Mouse (Mus musculus) brain, adult 2 months (tissue): ENCODE measurements around the gene Slc16a5.
"Not testable (repeated sequence)": the region's sequence is repeated elsewhere in the genome, so short reads cannot be mapped to it uniquely, and the experiment has no call there.

Source experiments
- DNase-seq: peaks from one replicate; pipeline ENCODE4 v3.0.0; 2011; ENCODE audit warnings: low read depth, low spot score

Gene Slc16a5

DNA sequence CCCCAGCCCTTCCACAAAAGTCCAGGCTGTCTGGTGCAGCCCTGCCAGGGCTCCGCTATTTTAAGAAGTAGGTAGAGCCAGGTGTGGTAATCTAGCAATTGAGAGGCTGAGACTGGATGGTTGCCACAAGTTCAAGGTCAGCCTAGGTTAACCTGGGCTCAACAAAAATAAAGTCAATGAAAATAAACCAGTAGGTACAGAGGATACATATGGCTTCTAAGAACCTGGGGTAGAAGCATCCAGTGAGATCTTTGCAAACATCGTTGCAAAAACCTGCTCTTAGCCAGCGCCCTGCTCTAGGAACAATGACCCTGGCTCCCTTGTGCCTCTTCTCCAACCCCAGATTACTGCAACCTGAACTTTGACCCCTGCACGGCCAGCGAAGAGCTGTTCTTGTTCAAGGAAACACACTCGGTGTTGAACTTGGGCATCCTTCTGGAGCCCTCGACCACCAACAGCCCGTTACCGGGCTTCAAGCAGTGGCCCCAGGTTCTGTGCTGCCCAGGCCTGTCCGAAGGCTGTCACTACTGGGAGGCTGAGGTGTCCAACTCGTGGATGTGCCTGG lies 14.9 kb upstream of the Slc16a5 start:
- no peak for DNase-seq

DNA sequence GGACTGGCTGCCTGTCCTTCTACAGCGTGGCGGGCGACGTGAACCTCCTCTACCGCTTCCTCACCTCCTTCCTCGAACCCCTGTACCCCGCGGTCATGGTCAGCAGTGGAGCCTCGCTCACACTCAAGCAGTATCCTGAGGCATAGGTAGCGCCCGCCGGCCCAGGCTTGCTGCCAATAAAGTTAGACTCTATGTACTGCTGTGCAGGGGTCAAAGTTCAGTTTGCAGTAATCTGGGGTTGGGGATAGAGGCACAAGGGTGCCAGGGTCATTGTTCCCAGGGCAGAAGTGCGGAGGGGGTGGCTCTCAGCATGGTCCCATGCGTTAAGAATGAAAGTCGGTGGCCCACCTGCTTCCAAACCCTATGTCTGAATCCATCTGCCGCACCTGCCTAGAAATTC lies 14.2 kb upstream of the Slc16a5 start:
- no peak for DNase-seq

DNA sequence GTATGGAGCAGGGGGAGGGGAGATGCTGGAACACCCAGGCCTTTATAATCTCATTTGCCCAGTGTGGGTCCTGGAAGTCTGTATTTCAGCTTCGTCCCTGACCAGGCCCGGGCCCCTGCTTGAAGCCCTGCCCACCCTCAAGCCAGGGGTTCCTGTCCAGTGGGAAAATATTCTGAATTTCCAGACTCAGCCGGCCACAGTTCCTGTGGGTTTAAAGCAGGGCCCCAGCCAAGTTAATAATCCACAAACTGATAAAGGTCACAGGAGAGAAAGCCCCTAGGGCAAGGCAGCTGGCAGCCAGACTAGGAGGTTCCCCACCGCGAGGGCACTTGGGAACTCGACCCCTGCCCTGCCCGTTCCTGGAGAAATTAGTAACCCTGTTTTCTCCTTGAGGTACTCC lies 13.3 kb upstream of the Slc16a5 start:
- no peak for DNase-seq

DNA sequence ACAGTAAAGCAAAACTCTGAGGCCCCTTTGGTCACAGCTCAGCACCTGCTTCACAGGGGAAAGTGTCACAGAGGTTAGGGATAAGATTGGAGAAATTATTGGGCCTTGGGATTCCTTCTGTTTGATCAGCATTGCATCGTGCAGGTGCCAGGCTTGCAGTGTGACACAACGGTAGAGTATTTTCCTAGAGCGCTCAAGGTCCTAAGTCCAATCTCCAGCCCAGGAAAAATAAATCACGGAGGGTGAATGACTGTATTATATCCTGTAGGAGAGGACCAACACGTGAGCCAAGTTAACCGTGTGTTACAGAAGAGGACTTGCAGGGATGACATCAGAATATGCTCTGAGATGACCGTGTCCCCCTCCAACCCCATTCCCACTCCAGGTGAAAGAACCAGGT lies 12.1 kb upstream of the Slc16a5 start:
- no peak for DNase-seq

DNA sequence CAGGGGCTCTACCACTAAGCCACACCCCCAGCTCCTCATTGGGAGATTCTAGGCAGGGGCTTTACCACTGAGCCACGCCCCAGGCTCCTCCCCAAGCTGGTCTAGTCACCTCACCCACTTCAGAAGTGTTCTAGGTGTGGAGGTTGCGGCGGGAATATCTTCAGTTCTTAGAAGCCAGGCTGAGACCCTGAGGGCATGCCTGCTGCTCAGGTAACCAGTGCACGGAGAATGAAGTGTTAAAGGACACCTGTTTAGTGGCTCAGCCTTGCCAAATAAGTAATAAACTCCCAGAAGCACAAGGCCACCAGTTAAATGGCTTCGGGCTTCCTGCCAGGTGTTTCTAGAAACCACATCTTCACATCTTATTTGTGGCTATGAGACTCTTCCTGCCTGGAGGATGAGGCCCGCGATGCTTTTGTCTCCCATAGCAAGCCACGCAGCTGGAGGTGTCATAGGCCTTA lies 10.5 kb upstream of the Slc16a5 start:
- DNase-seq, result no peak

DNA sequence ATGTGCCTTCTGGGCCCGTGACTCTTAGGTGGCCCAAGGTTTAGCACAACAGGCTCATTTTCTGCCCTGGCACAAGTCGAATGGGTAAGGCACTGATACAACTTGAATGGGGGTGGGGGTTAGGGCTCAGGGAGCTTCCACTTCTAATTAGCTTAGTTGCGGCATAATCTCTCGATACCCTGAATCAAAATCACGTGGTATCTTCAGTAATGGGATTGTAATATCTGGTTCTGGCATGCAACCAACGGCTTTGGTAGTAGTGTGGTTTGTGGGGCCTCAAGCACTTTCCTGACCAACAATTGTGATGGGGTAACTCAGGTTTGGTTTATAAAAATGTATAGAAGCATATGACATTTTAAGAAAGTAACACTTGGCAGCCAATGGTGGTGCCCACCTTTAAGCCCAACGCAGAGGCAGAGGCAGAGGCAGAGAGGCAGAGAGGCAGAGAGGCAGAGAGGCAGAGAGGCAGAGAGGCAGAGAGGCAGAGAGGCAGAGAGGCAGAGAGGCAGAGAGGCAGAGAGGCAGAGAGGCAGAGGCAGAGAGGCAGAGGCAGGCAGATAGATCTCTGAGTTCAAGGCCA lies 9.9 kb upstream of the Slc16a5 start:
- no peak for DNase-seq

DNA sequence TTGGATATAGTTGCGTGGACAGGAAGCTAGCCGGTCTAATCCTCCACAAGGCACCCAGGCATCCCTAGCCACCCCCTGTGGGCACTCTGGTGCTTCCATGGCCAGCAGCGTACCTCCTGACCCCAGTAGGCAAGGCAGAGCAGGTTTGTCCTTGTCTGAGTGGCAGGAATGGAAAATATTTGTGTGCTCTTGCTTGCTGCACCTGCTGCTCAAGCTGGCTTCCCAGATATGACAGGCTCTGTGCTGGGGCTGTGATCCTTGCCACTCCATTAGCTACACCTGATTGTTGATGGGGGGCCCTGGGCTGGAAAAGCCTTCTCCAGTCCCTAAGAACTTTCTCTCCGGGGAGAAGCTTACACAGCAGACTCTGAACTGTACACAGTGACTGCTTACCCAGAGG lies 9.0 kb upstream of the Slc16a5 start:
- DNase-seq, result no peak

DNA sequence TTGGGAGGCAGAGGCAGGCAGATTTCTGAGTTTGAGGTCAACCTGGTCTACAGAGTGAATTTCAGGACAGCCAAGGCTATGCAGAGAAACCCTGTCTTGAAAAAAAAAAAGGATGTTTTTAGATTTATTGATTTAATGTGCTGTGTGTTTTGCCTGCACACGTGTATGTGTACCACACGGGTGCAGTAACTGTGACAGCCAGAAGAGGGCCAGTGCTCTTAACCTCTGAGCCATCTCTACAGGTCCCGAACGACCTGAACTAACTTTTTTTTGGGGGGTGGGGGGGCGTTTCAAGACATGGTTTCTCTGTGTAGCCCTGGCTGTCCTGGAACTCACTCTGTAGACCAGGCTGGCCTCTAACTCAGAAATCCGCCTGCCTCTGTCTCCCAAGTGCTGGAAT lies 7.5 kb upstream of the Slc16a5 start:
- DNase-seq, result not testable (repeated sequence)

DNA sequence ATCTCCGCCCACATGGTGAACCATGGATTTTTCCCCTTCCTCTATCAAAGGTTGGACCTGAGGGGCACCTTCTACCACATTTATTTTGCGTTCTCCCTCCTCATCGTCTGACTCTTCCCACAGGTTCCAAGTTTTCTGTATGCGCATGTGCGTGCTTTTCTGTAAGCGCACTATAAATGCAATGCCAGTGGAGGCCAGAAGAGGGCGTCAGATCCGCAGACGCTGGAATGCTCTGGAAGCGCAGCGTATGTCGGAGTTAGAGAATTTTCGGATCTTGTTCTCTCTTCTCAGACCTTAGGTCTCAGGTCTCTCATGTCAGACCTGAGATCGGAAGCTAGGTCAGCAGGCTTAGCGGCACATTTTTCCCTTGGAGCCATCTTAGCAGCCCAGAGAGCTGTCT lies 6.7 kb upstream of the Slc16a5 start:
- DNase-seq, result no peak

DNA sequence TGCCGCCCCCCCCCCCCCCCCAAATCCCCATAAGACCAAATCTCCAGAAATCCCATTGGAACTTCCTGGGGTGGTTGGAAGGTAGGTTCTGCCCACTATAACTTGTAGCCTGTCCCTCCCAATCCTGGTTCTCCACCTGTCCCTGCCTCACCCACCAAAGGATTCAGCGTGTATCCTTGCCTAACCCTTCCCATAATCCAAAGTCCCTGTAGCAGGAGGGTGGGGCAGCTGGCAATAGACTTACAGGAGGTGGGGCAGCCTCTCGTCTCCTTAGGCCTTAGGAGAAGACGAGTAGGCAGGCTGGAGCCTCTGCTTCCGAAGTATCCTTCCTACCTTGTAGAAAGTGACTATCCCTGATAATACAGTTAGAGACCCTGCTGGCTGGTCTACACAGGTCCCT lies 6.1 kb upstream of the Slc16a5 start:
- no peak for DNase-seq

DNA sequence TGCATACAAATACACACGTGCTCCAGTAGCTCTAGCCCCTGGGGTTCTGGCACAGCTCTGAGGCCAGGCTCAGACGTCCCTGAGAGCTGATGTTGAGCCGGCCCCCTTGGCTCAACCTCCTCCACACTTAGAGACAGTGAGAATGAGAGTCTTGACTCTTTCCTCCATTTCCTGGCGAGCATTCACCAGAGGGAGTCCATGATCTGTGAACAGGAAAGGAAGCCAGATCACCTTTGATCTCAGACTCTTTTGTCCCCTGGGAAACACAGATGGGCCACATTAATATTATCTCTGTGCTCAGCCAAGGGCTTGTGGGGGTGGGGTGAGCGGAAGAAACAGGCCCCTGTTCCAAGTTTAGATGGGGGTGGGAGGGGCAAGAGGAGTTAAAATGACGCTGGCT lies 4.9 kb upstream of the Slc16a5 start:
- DNase-seq, result no peak

DNA sequence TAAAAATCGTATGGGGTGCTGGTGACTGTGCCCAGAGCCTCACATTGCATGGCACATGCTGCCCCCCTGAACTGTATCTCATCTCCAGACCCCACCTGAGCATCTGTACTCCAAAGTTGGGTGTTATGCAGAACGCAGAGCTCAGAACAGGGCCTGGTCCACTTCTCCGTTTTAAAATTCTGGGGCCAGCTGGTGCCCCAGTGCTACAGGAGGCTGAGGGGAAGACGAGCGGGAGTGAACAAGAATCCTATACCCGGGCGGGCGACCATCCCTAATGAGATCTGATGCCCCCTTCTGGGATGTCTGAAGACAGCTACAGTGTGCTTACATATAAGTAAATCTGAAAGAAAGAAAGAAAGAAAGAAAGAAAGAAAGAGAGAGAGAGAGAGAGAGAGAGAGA lies 1.3 kb upstream of the Slc16a5 start:
- DNase-seq, result no peak

DNA sequence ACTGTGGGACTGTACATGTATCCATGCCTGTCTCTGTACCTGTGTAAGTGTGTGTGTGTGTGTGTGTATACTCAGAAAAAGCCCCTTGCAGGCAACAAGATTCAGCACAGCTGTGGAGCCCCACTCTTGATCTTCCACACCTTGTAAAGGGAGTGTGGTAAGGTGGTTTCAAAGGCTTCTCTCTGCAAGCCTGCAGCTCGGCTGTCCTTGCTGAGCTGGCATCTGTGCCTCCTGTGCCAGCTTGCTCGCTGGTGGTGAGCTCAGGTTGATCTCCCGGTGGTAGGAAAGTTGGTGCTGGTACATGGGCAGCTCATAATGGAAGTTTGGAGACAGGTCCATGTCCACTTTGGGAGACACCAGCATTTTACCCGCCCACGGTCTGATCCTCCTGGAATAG lies 430 bp upstream of the Slc16a5 start:
- DNase-seq, result no peak

DNA sequence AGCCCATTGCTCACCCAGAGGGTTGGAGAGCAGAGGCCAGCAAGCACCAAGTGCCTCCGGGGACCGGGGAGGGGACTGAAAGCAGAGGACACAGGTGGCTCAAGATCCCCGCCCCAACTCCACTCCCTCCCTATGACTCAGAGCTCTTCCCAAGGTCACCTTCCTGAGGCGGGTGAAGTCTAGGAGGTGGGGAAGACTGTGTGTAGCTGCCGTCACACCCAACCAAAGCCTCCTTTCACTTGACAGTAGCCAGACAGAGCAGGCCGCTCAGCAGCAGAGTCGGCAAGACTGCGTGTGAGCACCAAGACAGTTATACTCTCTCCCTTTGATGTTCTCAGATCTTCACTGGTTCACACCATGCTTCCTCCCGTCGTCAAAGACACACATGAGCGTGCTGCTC lies 1.1 kb downstream of the Slc16a5 start:
- no peak for DNase-seq

DNA sequence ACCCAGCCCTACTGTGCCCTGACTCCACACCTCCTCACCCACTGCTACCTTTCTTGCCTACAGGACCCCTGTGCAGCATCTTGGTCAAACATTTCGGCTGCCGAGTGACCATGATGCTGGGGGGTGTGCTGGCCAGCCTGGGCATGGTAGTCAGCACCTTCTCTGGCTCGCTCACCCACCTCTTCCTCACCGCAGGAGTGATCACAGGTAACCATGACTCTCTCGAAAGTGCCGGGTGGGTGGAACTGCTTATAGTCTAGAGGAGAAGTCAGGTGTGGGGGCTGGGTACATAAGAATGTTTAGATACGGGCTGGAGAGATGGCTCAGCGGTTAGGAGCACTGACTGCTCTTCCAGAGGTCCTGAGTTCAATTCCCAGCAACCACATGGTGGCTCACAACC lies 2.6 kb downstream of the Slc16a5 start:
- no peak for DNase-seq

DNA sequence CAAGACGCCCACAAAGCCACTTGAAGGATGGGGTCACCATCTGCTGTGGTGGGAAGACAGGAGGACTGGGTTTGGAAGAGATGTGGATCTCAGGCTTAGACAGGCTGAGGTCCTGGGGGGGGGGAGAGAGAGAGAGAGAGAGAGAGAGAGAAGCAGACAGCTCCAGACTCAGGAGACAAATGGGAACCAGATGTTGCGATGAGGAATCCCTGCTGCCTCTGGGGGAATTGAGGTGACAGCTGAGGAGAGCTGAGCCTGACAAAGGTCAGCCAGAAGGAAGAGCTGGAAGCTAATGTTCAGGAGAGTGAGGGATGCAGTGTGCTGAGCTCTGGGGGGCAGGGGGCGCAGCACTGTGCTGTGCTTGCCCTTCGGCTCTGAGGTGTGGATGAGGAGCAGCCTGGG lies 4.9 kb downstream of the Slc16a5 start:
- no peak for DNase-seq

DNA sequence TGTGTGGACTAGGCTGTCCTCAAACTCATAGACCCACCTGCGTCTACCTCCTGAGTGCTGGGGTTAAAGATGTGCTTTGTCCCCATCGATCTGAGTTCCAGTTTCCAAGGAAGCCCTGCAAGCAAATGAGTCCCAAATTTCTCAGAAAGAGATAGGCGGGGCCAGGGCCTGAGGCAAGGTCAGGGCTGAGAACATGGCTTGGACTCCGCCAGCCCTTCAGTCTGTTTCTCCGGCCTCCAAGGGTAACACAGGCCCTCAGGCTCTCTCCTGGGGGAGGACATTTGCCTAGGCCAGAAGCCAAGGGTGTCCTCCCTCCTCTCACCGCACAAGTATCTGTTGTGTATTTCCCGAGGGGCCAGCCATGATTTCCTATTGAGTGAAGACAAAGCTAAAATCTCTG lies 9.9 kb downstream of the Slc16a5 start:
- no peak for DNase-seq

DNA sequence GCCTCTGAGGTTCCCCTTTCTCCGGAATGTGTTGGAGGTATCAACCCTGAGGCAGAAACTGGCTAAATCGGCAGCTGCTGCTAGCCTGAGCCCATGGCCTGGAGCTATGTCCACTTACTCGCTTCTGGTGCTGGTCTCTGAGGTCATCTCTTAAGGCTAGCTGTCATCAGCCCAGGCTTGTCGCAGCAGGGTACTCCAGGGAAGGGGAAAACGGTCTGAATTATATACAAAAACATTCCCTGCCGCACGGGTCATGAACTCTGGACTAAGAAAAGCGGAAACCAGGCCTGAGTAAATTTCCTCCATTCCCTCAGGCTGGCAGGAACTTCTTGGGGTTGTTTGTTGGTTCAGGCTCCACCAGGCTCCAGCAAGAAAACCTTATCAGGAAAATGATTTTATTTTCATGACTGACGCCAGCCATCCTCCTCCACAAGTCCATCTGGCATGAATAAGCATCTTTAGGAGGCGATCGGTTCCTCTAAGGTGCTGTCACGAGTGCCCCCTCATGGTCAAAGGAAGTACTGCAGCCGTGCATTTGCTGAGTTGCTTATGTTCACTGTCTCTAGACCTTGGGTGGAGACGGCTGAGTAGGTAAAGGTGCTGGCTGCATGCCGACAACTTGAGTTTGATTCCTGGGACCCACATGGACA lies 11.5 kb downstream of the Slc16a5 start:
- DNase-seq, result peak; percentile 98

DNA sequence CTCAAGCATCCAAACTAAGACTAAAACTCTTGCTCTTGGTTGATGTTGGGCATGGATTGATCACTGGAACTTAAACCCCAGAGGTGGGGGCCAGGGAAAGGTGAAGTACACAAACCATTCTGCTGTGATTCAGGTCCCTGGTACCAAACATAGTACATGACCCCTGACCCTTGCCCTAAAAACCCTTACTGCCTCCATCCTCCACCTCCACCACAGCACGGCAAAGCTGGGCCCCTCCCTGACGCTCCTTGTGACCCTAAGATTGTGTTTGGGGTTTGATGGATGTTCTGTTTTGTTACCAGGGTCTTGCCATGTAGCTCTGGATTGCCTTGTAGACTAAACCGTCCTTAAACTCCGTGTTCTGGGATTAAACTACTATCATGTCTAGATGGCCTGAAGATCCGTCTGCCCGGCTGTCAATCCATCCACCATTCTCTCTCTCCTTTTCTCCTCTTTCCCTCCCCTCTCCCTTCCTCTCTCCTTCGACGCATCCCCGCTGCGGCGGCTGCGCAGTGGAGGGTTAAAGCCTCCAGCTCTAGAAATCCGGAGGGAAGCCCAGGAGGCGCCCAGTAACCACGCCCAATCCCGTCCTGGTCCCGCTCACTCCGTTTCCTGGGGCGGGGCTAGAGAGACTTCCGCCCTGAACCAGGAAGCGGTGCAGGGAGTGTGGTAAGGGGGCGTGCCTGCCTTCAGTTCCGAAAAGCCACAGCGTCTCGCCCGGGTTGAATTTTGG lies 12.9 kb downstream of the Slc16a5 start, which contains the start of gene Armc7:
Gene Armc7, plus strand, starts transcription at position 643 of the 733 bp plus-strand sequence.
- peak; percentile 98 for DNase-seq

DNA sequence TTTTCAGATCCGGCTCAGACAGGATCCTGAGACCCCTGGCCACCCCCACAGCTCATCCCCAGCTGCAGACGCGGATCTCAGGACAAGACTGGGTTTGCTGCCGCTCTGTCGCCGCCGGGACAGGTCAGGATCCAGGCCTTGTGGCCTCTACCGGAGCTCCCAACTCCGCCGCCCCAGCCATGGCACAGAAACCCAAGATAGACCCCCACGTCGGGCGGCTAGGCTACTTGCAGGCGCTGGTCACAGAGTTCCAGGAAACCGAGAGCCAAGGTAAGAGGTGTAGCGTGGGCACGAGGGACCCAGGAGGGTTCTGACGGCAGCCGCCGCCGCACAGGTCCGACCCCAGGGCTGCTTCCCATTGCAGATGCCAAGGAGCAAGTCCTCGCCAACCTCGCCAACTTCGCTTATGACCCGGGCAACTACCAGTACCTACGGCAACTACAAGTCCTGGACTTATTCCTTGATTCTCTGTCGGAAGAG lies 13.5 kb downstream of the Slc16a5 start:
- DNase-seq, result no peak

DNA sequence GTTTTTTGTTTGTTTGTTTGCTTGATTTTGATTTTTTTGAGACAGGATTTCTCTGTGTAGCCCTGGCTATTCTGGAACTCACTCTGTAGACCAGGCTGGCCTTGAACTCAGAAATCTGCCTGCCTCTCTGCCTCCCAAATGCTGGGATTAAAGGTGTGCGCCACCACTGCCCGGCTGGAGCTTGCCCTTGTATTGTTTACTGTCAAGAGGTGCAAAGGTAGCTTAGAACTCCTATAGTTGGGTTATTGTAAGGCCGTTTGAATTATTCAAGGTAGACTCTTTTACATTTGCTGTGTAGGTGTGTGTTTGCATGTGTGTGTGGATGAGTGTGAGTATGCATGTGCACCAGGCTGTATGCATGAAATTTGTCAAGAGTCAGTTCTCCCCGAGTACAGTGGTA lies 14.4 kb downstream of the Slc16a5 start:
- not testable (repeated sequence) for DNase-seq

DNA sequence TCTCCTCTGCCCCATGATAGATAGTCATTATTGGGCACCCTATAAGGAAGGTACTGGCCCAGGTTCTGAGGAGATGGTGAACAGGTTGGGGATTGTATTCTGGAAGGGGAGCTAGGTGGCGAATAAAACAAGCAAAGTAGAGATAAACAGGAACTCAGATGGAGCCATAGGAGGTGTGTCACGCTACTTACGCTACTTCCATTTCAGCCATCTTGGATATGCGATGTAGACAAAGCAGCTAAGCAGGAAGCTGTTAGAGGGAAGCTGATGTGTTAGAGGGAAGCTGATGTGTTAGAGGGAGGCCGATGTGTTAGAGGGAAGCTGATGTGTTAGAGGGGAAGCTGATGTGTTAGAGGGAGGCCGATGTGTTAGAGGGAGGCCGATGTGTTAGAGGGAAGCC lies 15.1 kb downstream of the Slc16a5 start:
- not testable (repeated sequence) for DNase-seq
